Mouse (Mus musculus): Measurements from ENCODE around the gene Ddr1.
"Not testable (repeated sequence)": the region's sequence is repeated elsewhere in the genome, so short reads cannot be mapped to it uniquely, and the experiment has no call there.

The Ddr1 gene

GRCm38 (mm10) chr17:35704621-35705464, at the start of gene Ddr1:
Gene Ddr1 (minus strand): TSS chr17:35704621.
- peak; percentile 56 for DNase-seq

DNA sequence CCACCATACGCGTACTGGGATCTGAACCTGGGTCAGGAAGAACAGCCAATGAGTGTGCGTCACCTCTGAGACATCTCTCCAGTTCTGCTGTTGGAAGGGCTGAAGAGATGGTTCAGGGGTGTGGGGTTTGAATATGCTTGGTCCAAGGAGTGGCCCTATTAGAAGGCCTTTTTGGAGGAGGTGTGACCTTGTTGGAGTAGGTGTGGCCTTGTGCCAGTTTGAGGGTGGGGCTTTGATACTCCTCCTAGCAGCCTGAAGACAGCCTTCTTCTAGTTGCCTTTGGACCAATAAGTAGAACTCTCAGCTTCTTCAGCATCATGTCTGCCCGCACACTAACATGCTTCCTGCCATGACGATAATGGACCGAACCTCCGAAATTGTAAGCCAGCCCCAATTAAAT, 49.2 kb upstream of the Ddr1 start:
- DNase-seq: no peak

DNA sequence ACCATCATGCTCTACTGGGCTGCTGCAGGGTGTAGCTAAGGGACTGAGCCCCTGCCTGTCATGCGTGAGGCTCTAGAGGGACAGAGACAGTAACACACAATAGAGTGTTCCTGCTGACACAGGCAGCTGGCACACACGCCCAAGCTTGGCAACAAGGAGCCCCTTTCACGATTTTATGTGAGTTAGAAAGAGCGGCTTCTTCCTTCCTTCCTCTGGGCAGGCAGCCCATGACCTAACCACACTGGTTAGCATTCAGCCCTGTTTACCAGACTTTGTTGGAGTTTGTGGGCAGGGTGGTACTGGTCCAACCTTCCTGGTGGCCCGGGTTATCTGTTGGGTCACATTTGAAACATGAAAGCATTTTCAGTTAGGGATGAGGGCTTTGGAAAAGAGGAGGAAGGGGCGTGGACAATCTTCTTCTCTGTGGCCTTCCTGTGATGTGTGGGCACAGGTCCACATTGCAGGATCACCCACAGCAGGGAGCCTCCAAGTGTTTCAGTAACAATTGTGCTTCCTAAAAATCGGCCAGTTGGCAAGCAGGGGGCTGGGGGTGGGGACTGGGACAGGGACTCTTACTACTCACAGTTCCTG, 47.9 kb upstream of the Ddr1 start:
- DNase-seq: no peak

DNA sequence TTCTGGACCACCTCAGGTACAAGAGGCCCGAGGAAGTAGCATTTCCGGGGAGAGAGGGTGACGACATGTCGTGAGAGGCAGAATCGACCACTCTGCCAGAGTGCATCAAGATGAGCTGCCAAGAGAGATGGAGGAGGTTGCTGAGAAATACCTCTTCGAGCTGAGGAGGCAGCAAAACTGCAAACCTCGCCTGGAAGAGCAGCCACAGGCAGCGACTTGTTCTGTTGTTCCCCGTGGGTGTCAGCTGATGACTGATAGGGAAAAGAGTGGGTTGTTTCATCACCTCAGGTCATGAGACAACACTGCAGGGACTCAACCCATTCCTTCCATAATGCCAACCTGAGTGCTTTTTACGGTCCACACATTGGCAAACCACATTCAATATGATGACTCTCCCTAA, 45.3 kb upstream of the Ddr1 start:
- DNase-seq: no peak

- no peak for DNase-seq
Observed at GRCm38 (mm10) chr17:35744361-35744760, 39.9 kb upstream of the Ddr1 start.

- no peak for DNase-seq
Observed at GRCm38 (mm10) chr17:35742948-35743347, 38.5 kb upstream of the Ddr1 start.

GRCm38 (mm10) chr17:35741589-35742226, 37.3 kb upstream of the Ddr1 start:
- DNase-seq: no peak

GRCm38 (mm10) chr17:35740276-35740880, 36.0 kb upstream of the Ddr1 start:
- DNase-seq: no peak

DNA sequence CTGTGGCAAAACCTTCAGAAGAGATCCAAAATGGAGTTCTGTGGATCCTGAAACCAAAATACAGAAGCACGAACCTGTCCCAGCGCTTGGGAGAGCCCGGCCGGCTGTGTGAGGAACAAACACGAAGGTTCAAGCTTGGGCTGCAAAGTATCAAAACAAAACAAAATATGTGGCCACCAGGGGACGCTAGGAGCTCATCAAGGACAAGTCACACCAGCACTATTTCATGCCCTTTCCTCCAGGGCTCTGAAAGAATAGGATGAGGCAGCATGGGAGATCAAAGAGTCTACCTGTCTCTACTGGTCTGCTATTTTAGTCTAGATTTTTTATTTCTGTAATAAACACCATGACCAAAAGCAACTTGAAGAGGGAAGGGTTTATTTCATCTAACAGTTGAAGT, 35.3 kb upstream of the Ddr1 start:
- DNase-seq: peak; percentile 89

DNA sequence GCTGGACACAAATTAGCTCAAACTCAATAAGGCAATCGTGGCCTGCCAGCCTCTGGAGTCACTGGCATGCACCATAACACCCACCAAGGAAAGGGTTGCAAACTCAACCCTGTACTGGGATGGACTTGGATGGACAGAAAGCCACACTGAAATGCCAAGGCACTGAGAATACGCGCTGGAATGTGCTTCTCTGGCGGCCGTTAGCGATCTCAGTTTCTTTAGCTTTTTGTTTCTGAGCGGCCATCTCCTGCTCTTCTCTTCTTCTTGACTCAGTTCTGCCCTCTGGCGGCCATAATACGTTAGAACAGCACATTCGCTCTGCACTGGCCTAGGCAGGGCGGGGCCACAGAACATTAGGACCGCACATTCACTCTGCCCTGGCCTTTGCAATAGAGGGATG, 33.3 kb upstream of the Ddr1 start:
- DNase-seq: peak; percentile 83

GRCm38 (mm10) chr17:35736280-35736960, 32.0 kb upstream of the Ddr1 start:
- peak; percentile 73 for DNase-seq

GRCm38 (mm10) chr17:35734478-35734877, 30.1 kb upstream of the Ddr1 start:
- DNase-seq: no peak

DNA sequence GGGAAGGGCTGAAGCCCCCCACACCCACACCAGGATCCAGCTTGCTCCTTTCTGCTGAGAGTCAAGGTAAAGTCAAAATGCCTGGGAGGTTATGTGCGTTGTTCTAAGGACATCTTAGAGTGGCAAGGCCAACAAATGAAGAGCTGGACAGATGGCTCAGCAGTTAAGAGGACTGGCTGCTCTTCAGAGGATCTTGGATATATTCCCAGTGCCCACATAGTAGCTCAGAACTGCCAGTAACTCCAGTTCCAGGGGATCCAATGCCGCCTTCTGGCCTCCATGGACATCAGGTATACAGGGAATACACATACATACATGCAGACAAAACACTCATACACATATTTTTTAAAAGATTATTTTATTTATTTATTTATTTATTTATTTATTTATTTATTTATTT, 29.0 kb upstream of the Ddr1 start:
- no peak for DNase-seq

DNA sequence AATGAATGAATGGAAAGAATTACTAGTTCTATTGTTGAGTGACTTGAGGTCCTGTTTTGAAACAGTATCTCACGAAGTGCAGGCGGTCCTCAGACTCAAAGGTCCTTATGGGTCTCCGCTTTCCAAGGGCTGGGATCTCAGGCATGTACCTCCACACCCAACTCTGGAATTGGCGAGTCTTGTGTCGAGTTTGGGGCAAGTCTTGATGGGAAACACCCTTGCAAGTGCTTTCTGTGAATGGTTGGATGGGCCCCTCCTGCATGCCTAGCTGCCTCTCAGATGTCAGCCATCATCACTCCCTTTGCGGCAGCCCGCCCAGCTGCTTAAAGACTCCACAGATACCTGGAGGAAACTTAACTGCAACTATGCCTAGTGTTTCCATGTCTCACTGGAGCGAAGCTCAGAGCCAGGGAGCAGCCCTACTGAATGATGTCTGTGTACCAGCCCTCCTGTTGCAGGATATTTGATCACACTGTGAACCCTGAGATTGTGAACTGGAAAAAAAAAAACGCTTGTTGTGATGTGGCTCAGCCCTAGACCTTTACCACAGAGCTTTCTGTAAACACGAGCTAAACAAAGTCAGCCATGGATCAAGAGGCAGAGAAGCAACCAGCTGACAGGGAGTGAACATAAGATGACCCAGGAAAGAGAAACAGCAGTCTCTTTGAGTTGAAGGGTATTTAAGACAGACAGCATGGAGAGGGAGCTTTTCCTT, 27.2 kb upstream of the Ddr1 start:
- no peak for DNase-seq

GRCm38 (mm10) chr17:35730112-35730511, 25.7 kb upstream of the Ddr1 start:
- not testable (repeated sequence) for DNase-seq

DNA sequence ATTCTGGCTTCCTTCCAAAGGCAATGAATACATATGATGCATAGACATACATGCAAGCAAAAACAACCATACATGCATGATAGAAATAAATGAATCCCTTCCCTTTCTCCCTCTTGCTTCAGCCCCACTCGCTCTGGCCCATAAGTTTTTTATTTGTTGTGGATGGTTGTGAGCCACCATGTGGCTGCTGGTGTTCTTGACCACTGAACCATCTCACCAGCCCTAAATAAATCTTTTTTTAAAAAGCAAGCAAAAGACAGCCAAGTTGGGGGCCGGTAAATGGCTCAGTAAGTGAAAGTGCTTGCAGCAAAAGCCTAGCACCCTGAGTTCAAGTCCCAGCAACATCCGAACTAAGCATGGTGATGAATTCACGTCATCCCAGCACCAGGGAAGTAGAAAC, 24.4 kb upstream of the Ddr1 start:
- DNase-seq: no peak

GRCm38 (mm10) chr17:35727471-35728205, 23.2 kb upstream of the Ddr1 start:
- no peak for DNase-seq

DNA sequence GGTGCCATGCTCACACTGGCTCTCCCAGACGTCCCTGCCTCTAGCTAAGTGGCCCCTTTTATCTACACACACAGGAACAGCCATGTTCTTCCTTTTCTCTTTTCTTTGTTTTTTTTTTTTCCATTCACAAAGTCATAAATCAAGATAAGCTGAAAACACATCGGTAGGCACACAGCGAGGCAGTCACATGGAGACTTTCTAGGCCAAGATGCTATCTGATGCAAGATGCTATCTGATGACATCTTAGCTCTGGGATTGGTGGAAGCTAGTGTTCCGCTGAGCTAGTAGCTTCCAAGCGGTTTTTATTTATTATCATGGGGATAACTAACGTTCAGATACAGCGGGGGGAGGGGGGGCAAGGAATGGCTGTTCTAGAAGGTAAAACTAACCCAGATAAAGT, 22.6 kb upstream of the Ddr1 start:
- DNase-seq: no peak

GRCm38 (mm10) chr17:35725286-35726232, 21.1 kb upstream of the Ddr1 start:
- peak; percentile 88 for DNase-seq

DNA sequence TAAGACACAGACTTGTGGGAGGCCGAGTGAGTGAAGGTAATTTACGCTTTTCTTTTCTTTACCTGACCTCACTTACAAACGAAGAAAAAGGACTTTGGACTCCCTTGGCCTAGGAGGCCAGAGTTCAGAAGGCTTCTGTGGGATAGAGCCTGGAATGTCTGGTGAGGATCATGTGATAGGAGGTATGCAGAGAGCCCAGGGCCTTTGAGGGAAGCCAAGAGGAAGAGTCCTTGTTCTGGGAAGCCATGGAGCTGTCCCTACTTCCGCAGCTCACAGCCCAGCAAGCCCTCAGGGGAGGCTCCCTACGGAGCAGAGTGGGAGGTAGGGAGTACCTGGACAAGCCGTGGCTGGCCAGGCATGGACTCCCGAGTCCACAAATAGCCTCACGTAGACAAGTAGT, 17.3 kb upstream of the Ddr1 start:
- no peak for DNase-seq

DNA sequence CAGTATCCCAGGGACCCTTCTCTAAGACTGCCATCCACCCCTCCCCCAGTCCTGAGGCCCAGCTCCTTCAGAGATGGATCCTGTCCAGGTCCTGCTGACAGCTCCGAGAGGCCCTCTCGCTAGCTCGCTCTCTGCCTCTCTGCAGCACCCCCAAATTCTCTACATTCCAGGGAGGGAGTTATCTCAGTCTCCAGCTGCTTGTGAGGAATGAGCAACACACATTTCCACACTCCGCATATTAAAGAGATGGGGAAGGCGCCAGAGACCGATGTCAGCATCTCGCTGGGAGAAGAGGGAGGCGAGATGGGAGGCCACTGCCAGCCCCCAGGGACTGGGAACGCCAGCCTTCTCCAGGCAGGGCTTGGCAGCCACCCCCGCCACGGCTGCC, 15.9 kb upstream of the Ddr1 start:
- DNase-seq: no peak

All from thymus, postnatal 25 days (tissue).